In the genomic region with DNA sequence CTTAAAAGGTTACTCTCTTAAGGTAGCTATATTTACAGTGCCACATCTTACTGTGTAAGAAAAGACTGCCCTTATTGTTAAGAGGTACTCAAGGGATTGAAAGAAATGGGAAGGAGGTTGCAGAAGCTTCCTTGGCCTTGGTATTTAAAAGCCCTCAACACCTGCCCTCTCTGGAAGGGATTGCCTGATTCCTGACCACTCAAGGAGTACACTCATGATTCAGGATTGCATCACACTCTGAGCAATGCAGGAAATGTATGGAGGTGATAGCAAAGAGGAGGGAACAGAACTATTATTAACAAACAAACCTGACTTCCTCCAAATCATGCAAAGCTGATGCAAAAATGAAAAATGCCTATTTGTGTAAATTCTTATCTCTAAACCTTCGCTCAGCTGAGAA, we compare ENCODE assay signal across 31 mouse cellular contexts.
"Had no signal": no experiment of that assay in that cellular context is flagged by ENCODE, and none has a peak within 500 bp of the region (broad histone marks: within the 10 kb centered on the region; RNA-seq: fewer than 3 reads in every experiment).

No protein-coding gene starts in this region.

- H3K27ac ChIP-seq: limb, embryonic 10.5 days; limb, embryonic 12.5 days; limb, embryonic 13.5 days; limb, embryonic 15.5 days; liver, embryonic 12.5 days; liver, embryonic 13.5 days; liver, embryonic 14.5 days; liver, embryonic 15.5 days; lung, embryonic 15.5 days; macrophage; midbrain, embryonic 10.5 days; midbrain, embryonic 12.5 days; midbrain, embryonic 13.5 days; midbrain, embryonic 15.5 days; neural tube, embryonic 12.5 days had no signal

- DNase-seq: left cerebral cortex, postnatal 4 days; liver; liver, embryonic 13.5 days; liver, postnatal 0 days; lung, adult 18-20 months; lung, adult 2 months; lung, embryonic 14.5 days; lung, postnatal 10 days; lung, postnatal 14 days; lung, postnatal 36 days; lung, postnatal 4 days; midbrain, embryonic 14.5 days had no signal

- H3K4me2 ChIP-seq: limb, embryonic 12.5 days; limb, embryonic 13.5 days; limb, embryonic 15.5 days; liver, embryonic 11.5 days; liver, embryonic 12.5 days; liver, embryonic 13.5 days; liver, embryonic 15.5 days; lung, embryonic 14.5 days; lung, embryonic 15.5 days; midbrain, embryonic 11.5 days; midbrain, embryonic 12.5 days; midbrain, embryonic 13.5 days; midbrain, embryonic 15.5 days; neural tube, embryonic 12.5 days had no signal

- H3K4me1 ChIP-seq: limb, embryonic 10.5 days; limb, embryonic 12.5 days; limb, embryonic 13.5 days; limb, embryonic 15.5 days; liver, embryonic 12.5 days; liver, embryonic 13.5 days; liver, embryonic 15.5 days; lung, embryonic 15.5 days; megakaryocyte, embryonic 14.5 days; midbrain, embryonic 10.5 days; midbrain, embryonic 12.5 days; midbrain, embryonic 13.5 days; midbrain, embryonic 15.5 days; neural tube, embryonic 12.5 days had no signal

- H3K36me3 ChIP-seq: limb, embryonic 10.5 days; limb, embryonic 12.5 days; limb, embryonic 13.5 days; limb, embryonic 15.5 days; liver, embryonic 12.5 days; liver, embryonic 13.5 days; liver, embryonic 15.5 days; lung, embryonic 15.5 days; midbrain, embryonic 10.5 days; midbrain, embryonic 12.5 days; midbrain, embryonic 13.5 days; midbrain, embryonic 15.5 days; neural tube, embryonic 12.5 days had no signal

- H3K9ac ChIP-seq: limb, embryonic 12.5 days; limb, embryonic 13.5 days; limb, embryonic 15.5 days; liver, embryonic 12.5 days; liver, embryonic 13.5 days; liver, embryonic 14.5 days; liver, embryonic 15.5 days; liver, postnatal 0 days; lung, embryonic 14.5 days; lung, embryonic 15.5 days; midbrain, embryonic 12.5 days; midbrain, embryonic 13.5 days; midbrain, embryonic 15.5 days; neural tube, embryonic 12.5 days had no signal

- H3K27me3 ChIP-seq: limb, embryonic 12.5 days; limb, embryonic 13.5 days; limb, embryonic 15.5 days; liver, embryonic 12.5 days; liver, embryonic 13.5 days; liver, embryonic 15.5 days; lung, embryonic 15.5 days; megakaryocyte, embryonic 14.5 days; midbrain, embryonic 12.5 days; midbrain, embryonic 13.5 days; midbrain, embryonic 15.5 days; neural tube, embryonic 12.5 days had no signal

- H3K4me3 ChIP-seq: limb, embryonic 10.5 days; limb, embryonic 12.5 days; limb, embryonic 13.5 days; limb, embryonic 15.5 days; liver, embryonic 12.5 days; liver, embryonic 13.5 days; liver, embryonic 15.5 days; lung, embryonic 15.5 days; megakaryocyte, embryonic 14.5 days; midbrain, embryonic 10.5 days; midbrain, embryonic 12.5 days; midbrain, embryonic 13.5 days; midbrain, embryonic 15.5 days; myocyte; neural tube, embryonic 12.5 days had no signal

- H3K9me3 ChIP-seq: limb, embryonic 10.5 days; limb, embryonic 12.5 days; limb, embryonic 13.5 days; limb, embryonic 15.5 days; liver, embryonic 12.5 days; liver, embryonic 13.5 days; liver, embryonic 15.5 days; lung, embryonic 15.5 days; megakaryocyte, embryonic 14.5 days; midbrain, embryonic 10.5 days; midbrain, embryonic 12.5 days; midbrain, embryonic 13.5 days; midbrain, embryonic 15.5 days; neural tube, embryonic 12.5 days had no signal

- ATAC-seq: liver, embryonic 12.5 days; liver, postnatal 0 days; midbrain, embryonic 13.5 days; midbrain, embryonic 15.5 days; midbrain, embryonic 16.5 days had no signal
